Mouse (Mus musculus) CH12F3 (cell line): ENCODE measurements around the gene Gzma.

Experiments
- in situ Hi-C: fragments of 300-500 bp; cut with MboI; formaldehyde crosslinking; loops from 2 replicates; pipeline ENCODE4 v1.14.3; 2020; ENCODE audit warnings: low sequenced_read_pairs

Gzma gene

GRCm38 (mm10) chr13:113100879-113101278, at the start of gene Gzma:
TSS of gene Gzma (minus strand) at chr13:113100981.
- in situ Hi-C loops = no loop called here

DNA sequence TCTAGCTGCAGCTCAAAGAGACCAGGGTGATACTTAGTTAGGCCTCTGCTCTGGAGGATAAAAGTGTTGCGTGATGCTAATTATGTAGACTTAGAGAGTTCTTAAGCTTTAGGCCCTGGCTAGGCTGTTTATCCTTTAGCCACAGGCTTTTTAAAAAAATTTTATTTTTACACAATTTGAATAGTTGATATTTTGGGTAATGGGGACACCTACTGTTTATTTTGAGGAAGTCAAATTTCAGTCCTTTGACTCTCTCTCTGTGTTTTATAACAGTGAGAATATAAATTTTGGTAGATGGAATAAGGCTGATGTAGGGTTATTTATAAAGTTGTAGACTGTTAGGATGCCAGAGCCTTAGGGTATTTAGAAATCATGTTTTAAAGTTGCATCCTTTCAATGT, 38.8 kb upstream of the Gzma start:
- in situ Hi-C loops = no loop called here

DNA sequence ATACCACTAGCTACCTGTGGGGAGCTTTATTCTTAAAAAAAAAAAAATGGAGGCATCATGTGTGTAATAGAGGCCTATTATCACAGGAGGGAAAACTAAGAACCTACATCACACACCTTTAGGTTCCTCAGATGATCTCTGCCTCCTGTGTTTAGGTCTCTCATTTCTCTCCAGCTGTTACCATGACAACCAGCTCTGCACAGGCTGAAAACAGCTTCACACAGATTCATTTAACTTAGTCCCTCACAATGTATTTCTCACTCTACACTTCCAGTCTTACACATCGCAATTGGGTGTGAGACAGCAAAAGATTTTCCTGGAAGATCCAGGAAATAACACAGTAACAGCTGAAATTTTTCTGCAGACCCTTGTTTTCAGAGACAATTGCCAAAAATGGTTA, 29.2 kb upstream of the Gzma start:
- in situ Hi-C loops = no loop called here

GRCm38 (mm10) chr13:113121326-113121725, 20.5 kb upstream of the Gzma start:
- in situ Hi-C loops = no loop called here

- in situ Hi-C loops = no loop called here
These were observed 19.8 kb upstream of the Gzma start for GRCm38 (mm10) chr13:113120324-113121237.

DNA sequence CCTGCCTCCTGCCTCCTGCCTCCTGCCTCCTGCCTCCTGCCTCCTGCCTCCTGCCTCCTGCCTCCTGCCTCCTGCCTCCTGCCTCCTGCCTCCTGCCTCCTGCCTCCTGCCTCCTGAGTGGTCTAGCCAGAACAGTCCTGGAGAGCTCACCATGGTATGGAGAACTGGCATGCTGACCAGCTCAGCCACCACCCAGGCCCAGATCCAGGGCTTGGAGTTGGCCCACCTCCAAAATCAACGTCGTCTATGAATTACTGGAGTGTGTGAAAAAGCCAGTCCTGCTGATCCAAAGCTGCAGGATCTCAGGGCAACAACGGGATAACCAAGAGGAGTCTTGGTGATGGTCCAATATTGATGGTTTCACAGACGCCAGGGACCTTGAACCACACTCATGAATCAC, 18.2 kb upstream of the Gzma start:
- in situ Hi-C loops = no loop called here

DNA sequence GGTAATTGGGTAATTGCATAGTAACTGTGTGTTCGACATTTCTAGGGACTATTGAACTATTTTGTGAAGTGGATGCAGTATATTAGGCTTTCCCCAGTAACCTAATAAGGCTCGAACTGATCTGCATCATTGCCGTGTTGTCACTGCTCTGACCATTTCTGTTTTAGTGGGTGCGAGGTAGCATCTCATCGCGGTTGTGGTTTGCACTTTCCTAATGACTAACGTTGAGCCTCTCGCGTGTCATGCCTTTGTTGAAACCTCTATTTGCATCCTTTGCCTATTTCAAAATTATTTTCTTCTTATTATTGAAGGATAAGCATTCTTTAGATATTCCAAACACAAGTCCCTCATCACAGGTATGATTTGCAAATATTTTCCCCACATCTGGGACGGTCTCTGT, 4.0 kb upstream of the Gzma start:
- in situ Hi-C loops = no loop called here

DNA sequence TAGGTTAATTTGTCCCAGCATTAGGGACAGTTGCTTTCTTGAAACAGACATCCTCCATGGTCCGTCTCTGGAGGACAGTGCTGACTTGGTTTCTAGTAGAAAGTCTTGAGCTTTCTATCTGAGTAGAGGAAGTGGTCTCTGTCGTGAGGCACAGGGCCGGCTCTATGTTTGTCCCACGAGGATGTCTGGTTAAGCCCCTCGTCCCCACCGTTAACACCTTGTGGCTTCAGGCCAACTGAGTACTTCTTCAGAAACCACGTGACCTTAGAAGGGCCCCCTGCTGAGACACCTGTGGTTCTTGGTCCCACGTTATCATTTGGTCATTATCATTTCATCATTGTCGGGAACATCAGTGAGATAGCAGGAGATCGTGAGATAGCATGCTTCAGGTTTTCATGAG, 1.0 kb upstream of the Gzma start:
- in situ Hi-C loops = no loop called here

- in situ Hi-C loops = no loop called here
These were observed 2.4 kb downstream of the Gzma start for GRCm38 (mm10) chr13:113098406-113098805.

- in situ Hi-C loops = no loop called here
These were observed 3.8 kb downstream of the Gzma start for GRCm38 (mm10) chr13:113097011-113097410.

DNA sequence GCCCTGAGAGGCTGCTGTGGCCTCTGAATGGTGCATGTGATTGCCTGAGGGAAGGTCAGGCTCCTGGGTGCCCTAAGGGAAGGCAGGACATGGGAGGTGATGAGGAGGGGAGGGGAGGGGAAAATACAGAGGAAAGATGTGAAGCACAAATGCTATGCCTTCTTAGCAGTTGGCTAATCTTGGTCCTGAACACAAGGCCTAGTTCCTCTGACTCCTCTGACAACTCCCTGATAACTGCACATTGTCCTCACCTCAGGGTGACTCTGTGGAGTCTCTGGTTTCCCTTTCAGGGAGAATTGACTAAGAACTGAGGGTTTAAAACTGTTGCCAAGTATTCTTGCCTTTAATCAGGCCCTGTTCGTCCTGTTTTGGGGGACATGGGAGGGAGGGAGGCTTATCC, 6.2 kb downstream of the Gzma start:
- in situ Hi-C loops = no loop called here

DNA sequence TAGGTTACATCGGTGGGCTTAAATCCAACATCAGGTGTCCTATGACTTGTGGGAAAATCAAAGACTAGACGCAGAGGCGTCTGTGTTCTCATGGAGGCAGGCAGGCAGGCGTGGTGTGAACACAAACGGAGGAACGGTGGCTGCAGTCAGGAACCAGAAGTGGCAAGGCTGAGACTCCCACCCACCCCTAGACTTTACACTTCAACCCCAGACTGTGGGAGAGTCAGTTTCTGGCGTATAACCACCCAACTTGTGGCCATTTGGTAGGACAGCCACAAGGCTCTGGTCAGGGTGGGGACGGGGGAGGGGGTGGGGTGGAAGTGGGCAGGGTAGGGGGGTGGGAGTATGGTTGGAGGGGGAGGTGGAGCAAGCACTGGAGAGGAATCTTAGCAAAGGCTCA, 10.3 kb downstream of the Gzma start:
- in situ Hi-C loops = no loop called here

DNA sequence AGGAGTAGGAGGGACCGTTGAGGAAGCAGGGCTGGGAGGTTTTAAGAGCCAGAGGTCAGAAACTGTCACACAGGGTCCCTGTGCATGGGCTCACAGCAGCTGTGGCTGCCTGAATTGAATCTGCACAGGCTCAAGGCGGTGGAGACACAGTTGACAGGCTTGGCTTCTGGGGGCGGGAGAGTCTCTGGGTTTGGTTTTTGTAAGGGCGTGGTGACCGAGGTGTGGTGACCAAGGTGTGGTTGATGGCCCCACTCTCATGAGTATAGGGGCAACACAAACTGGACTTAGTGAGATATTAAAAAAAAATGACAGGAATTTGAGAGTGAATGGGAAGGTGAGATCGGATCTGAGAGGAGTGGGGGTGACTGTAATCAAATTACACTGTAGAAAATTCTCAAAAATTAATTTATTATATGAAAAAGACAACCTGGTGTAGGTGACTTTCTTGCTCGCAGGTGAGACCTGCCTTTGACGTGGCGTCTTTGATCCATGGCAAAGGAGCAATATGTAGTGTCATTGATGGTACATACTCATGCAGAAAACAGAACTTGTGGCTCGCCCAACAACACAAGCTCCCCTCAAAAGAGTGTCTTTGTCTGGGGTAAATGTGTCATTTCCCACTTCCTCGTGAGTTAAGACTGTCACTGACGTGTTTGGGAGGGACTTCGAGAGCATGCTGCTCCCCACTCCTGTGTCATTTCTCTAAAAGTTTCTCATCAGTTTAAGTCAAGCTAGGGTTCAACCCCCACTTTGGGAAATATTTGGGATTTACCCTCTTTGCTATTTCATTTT, 13.4 kb downstream of the Gzma start:
- in situ Hi-C loops = no loop called here

DNA sequence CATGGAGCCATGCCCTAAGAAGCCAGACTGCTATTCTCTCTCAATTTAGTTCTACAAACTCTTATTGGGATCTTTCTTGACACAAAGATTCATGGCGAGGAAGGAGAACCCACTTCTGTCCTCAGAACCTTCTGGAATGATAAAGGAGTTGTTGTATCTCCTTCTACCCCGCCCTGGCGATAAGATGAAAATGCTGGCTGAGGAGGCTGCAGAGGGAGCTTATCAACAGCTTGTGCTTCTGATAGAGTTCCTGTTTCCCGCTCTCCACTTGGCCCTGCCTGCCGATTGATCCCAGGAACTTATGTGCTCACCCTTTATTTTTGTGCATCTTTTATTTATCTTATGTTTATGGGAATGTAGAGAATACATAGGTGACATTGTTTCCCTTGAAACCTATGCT, 16.0 kb downstream of the Gzma start:
- in situ Hi-C loops = no loop called here

- in situ Hi-C loops = no loop called here
These were observed 18.7 kb downstream of the Gzma start for GRCm38 (mm10) chr13:113082101-113082500.

GRCm38 (mm10) chr13:113079021-113079420, 21.8 kb downstream of the Gzma start:
- in situ Hi-C loops = no loop called here

- in situ Hi-C loops = no loop called here
These were observed 36.2 kb downstream of the Gzma start for GRCm38 (mm10) chr13:113064542-113064941.

- in situ Hi-C loops = no loop called here
These were observed 39.0 kb downstream of the Gzma start for GRCm38 (mm10) chr13:113061746-113062145.

DNA sequence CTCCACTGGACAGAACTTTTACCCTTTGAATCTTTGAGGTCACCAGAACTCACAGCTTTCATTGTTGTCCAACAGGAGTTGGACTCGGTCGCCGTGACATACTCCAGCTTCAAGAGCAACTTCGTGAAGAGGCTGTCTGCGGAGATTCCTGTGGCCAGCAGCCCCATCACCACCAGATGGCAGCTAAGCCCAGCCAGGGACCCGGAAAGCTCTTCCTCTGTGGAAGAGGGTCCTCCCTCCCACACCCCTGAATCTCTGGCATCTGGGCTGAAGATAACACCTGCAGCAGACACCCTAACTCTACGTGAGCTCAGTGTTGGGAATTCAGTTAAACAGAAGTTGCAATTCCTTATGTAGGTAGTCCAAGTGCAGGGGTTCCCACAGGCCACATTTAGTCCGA, 45.0 kb downstream of the Gzma start:
- in situ Hi-C loops = no loop called here

- in situ Hi-C loops = no loop called here
These were observed 46.6 kb downstream of the Gzma start for GRCm38 (mm10) chr13:113054230-113054629.

DNA sequence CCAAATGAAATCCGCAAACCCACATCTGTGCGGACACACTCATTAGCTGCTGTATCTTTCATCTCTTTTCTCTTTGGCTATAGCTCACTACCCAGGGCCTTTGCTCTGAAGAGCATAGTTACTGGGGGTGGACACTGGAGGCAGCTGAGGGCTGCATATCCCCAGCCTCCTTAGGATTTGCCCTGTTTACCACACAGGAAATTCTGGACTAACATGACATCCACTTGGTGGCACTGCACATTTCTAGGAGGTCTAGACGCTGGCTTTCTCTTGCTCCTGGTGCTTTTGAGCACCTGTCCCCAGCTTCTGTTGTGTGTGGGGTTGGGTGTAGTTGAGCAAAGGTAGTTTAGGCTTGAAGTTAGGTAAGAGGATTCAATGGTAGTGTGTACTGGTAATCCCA, 53.1 kb downstream of the Gzma start:
- in situ Hi-C loops = loop anchor here (25.0 kb wide), 1 partner anchor 760 kb away; the partner anchor contains the start of gene Ankrd55

DNA sequence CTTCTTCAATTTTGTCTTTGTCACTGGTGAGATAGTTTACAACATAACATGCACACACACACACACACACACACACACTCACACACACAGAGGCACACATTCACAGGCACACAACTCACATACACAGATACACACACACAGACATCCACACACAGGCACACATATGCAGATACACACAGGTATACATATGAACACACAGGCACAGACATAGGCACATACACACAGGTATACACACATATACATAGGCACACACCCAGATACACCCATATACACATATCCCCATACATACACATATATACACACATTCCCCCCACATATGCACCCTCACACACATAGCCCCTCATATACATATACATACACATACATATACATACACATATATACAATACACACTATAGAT, 53.8 kb downstream of the Gzma start:
- in situ Hi-C loops = loop anchor here (25.0 kb wide), 1 partner anchor 760 kb away; the partner anchor contains the start of gene Ankrd55
